Mouse (Mus musculus): ENCODE measurements at regions not wholly inside any gene's neighbourhood (a gene's known extent, or its start where the extent isn't known, plus 50 kb on each side); places are given as distances from the start of the nearest gene placed in this dataset.
A peak's percentile ranks its signal among the peaks of the same experiment; 100 is the strongest.

DNA sequence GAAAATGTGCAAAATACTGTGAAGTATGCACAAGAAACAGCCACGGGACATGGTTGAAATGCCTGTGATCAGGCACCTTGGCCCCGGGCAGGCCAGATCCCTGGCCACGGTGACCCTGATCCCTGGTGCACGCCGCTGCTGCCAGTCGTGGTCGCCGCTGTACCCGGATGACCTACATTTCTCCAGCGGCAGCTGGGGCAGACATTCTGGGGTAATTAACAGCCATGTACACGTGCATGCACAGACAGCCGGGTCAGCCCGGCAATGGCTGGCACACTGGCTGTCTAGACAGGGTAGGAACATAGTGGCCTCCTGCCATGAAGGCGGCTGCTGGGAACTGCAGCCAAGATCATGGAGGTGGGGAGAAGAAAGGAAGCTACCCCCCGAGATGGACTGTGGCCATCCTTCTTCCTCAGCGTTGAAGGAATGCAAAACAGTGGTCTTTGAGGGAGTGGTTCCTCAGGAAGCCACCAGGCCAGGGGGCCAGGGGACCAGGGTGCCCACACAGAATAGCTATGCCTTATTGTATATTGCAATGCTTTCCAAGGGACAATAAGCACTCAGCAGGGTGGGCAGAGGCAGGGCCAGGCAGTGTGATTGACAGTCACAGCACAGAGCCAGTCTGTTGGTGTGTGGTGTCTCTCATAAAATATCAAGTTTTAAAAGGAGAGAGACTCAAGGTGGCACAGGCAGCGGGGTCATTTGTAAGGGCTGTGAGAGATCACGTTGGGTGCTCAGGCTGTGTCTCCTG, 108.3 kb upstream of the 1700021F07Rik start:
- Histone ChIP-seq H3K4me3 (replicated peaks; ENCODE audit: low read length) (no peak overlapping the region), H3K4me2 (replicated peaks; ENCODE audit: low read depth, low read length, severe bottlenecking) (no peak overlapping the region), H3K4me1 (ENCODE audit: control insufficient read depth, insufficient read depth, low read length) (peaks cover 12% of the 10 kb centered on the region), H3K27ac (replicated peaks; ENCODE audit: low read depth, low read length) (peak overlapping the region; percentile 39; the same call in 1 of the 2 replicates), H3K9me3 (ENCODE audit: control insufficient read depth, low read length) (no peaks in the 10 kb centered on the region), H3K36me3 (ENCODE audit: control insufficient read depth, insufficient read depth, low read length) (no peaks in the 10 kb centered on the region), H3K27me3 (ENCODE audit: control insufficient read depth, insufficient read depth, low read length) (no peaks in the 10 kb centered on the region), H3K9ac (ENCODE audit: low read depth, low read length, severe bottlenecking) (peak overlapping the region; percentile 8; the same call in 1 of the 2 replicates)
- DNase-seq (ENCODE audit: low spot score) (peak; percentile 48), ATAC-seq (ENCODE audit: low FRiP score, low read depth) (0 out of 2 replicates have a peak, but pooled peaks have one; percentile 59)
- TF ChIP-seq POLR2A (IDR thresholded peaks at IDR 0.05; ENCODE audit: borderline replicate concordance, extremely low read depth, insufficient read depth, insufficient read length), result no peak
- 60% methylated on average over 18 of the region's 18 CpGs for WGBS

- ATAC-seq (ENCODE audit: low FRiP score, low read depth), result no peak
- 86% methylated on average over 7 of the region's 7 CpGs for WGBS
- no peak overlapping the region for H3K27ac ChIP-seq (replicated peaks; ENCODE audit: low read depth, low read length)
Measured at GRCm38 (mm10) chr2:173415429-173415828, 107.0 kb upstream of the 1700021F07Rik start.

GRCm38 (mm10) chr2:173416921-173417320, 105.5 kb upstream of the 1700021F07Rik start:
- H3K9ac ChIP-seq (ENCODE audit: low read depth, low read length, severe bottlenecking), result no peak overlapping the region
- no peak for ATAC-seq (ENCODE audit: low FRiP score, low read depth)
- no peaks in the 10 kb centered on the region for H3K36me3 ChIP-seq (ENCODE audit: control insufficient read depth, insufficient read depth, low read length)
- 95% methylated on average over 1 of the region's 1 CpGs for WGBS
- H3K9me3 ChIP-seq (ENCODE audit: control insufficient read depth, low read length), result no peaks in the 10 kb centered on the region
- no peak overlapping the region for H3K4me3 ChIP-seq (replicated peaks; ENCODE audit: low read length)
- no peak for DNase-seq (ENCODE audit: low spot score)
- H3K4me1 ChIP-seq (ENCODE audit: control insufficient read depth, insufficient read depth, low read length), result peaks cover 11% of the 10 kb centered on the region
- no peak for TF ChIP-seq POLR2A (IDR thresholded peaks at IDR 0.05; ENCODE audit: borderline replicate concordance, extremely low read depth, insufficient read depth, insufficient read length)
- H3K27ac ChIP-seq (replicated peaks; ENCODE audit: low read depth, low read length), result no peak overlapping the region
- no peaks in the 10 kb centered on the region for H3K27me3 ChIP-seq (ENCODE audit: control insufficient read depth, insufficient read depth, low read length)
- H3K4me2 ChIP-seq (replicated peaks; ENCODE audit: low read depth, low read length, severe bottlenecking), result no peak overlapping the region

More at GRCm38 (mm10) chr2:173415429-173415828, 107.0 kb upstream of the 1700021F07Rik start:
- TF ChIP-seq POLR2A (IDR thresholded peaks at IDR 0.05; ENCODE audit: borderline replicate concordance, extremely low read depth, insufficient read depth, insufficient read length), result no peak
- Histone ChIP-seq H3K9ac (ENCODE audit: low read depth, low read length, severe bottlenecking) (no peak overlapping the region), H3K4me3 (replicated peaks; ENCODE audit: low read length) (no peak overlapping the region), H3K9me3 (ENCODE audit: control insufficient read depth, low read length) (no peaks in the 10 kb centered on the region), H3K36me3 (ENCODE audit: control insufficient read depth, insufficient read depth, low read length) (no peaks in the 10 kb centered on the region), H3K4me2 (replicated peaks; ENCODE audit: low read depth, low read length, severe bottlenecking) (no peak overlapping the region), H3K27me3 (ENCODE audit: control insufficient read depth, insufficient read depth, low read length) (no peaks in the 10 kb centered on the region), H3K4me1 (ENCODE audit: control insufficient read depth, insufficient read depth, low read length) (peaks cover 10% of the 10 kb centered on the region)
- DNase-seq (ENCODE audit: low spot score), result no peak

- Histone ChIP-seq H3K9me3 (ENCODE audit: control insufficient read depth, low read length) (no peaks in the 10 kb centered on the region), H3K4me1 (ENCODE audit: control insufficient read depth, insufficient read depth, low read length) (peaks cover 7% of the 10 kb centered on the region), H3K4me3 (replicated peaks; ENCODE audit: low read length) (no peak overlapping the region), H3K27ac (replicated peaks; ENCODE audit: low read depth, low read length) (no peak overlapping the region), H3K27me3 (ENCODE audit: control insufficient read depth, insufficient read depth, low read length) (no peaks in the 10 kb centered on the region), H3K36me3 (ENCODE audit: control insufficient read depth, insufficient read depth, low read length) (no peaks in the 10 kb centered on the region), H3K4me2 (replicated peaks; ENCODE audit: low read depth, low read length, severe bottlenecking) (no peak overlapping the region), H3K9ac (ENCODE audit: low read depth, low read length, severe bottlenecking) (no peak overlapping the region)
- TF ChIP-seq POLR2A (IDR thresholded peaks at IDR 0.05; ENCODE audit: borderline replicate concordance, extremely low read depth, insufficient read depth, insufficient read length), result no peak
- no peak for DNase-seq (ENCODE audit: low spot score)
- ATAC-seq (ENCODE audit: low FRiP score, low read depth), result no peak
- WGBS, result 85% methylated on average over 7 of the region's 7 CpGs
Measured at GRCm38 (mm10) chr2:173418951-173419350, 103.4 kb upstream of the 1700021F07Rik start.

GRCm38 (mm10) chr2:173419972-173420391, 102.4 kb upstream of the 1700021F07Rik start:
- Histone ChIP-seq H3K27ac (replicated peaks; ENCODE audit: low read depth, low read length) (no peak overlapping the region), H3K9me3 (ENCODE audit: control insufficient read depth, low read length) (no peaks in the 10 kb centered on the region), H3K36me3 (ENCODE audit: control insufficient read depth, insufficient read depth, low read length) (no peaks in the 10 kb centered on the region), H3K27me3 (ENCODE audit: control insufficient read depth, insufficient read depth, low read length) (no peaks in the 10 kb centered on the region), H3K4me2 (replicated peaks; ENCODE audit: low read depth, low read length, severe bottlenecking) (no peak overlapping the region), H3K4me1 (ENCODE audit: control insufficient read depth, insufficient read depth, low read length) (0 out of 2 replicates have a peak, but pooled peaks cover 3% of the 10 kb centered on the region), H3K9ac (ENCODE audit: low read depth, low read length, severe bottlenecking) (no peak overlapping the region), H3K4me3 (replicated peaks; ENCODE audit: low read length) (no peak overlapping the region)
- DNase-seq (ENCODE audit: low spot score) (no peak), ATAC-seq (ENCODE audit: low FRiP score, low read depth) (peak; percentile 67)
- WGBS, result 78% methylated on average over 10 of the region's 10 CpGs
- no peak for TF ChIP-seq POLR2A (IDR thresholded peaks at IDR 0.05; ENCODE audit: borderline replicate concordance, extremely low read depth, insufficient read depth, insufficient read length)

Data from limb, embryonic 14.5 days (tissue).